Comparison of ENCODE assay signal across 19 mouse cellular contexts in the genomic region with DNA sequence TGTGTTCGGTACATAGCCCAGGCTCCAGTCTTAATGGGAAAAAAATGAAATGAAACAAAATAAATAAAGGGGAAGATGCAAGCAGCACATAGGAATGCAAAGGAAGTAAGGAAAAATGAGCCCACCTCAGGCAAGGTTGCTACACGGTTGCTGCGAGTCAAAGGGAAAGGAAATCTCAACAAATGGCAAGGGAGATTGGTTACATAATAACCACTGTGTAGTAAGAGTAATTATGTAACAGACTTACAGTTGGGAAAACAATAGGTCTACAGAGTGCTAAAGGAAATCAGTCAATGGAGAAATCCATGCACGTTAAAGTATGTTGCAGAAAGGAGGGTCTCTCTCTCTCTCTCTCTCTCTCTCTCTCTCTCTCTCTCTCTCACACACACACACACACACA. TPM values are rescaled to one million over a fixed set of nuclear protein-coding genes. Genes with fewer than 3 reads are reported as not detected.
DNase-seq lines count a peak whose midpoint lies in the region; ATAC-seq lines count a peak whose summit lies in the region.
"Had no signal": no experiment of that assay in that cellular context is flagged by ENCODE, and none has a peak within 500 bp of the region (broad histone marks: within the 10 kb centered on the region; RNA-seq: fewer than 3 reads in every experiment).

No protein-coding gene starts in this region.

- DNase-seq in layer of hippocampus, adult 18-20 months (ENCODE audit: low spot score in 2 of 2): peak; percentile 0 to 42
- no peak for DNase-seq in layer of hippocampus, adult 11-12 months (ENCODE audit: low spot score)
- DNase-seq in lung, postnatal 36 days: peak; percentile 29
- DNase-seq in lung, postnatal 4 days: no peak
- peak; percentile 81 for DNase-seq in gonadal fat pad, adult 2 months (ENCODE audit: low read depth)
- no peak for DNase-seq in gastrocnemius, adult 18-20 months (ENCODE audit: low spot score)
- DNase-seq: adrenal gland, adult 8-10 months; B cell, adult 2 months; cerebellum, adult 9-10 months; heart, adult 2 months; kidney, postnatal 10 days; right cerebral cortex, adult 18-20 months; right cerebral cortex, postnatal 4 days; thymus, postnatal 25 days had no signal

- ATAC-seq in CD4-positive, CD25-positive, alpha-beta regulatory T cell, adult 4 months: no peak
- ATAC-seq: forebrain, embryonic 14.5 days; intestine, postnatal 0 days had no signal

RNA-seq across cellular contexts. Expression of a gene that starts 55.3 kb away (rescaled TPM):
- total RNA-seq in layer of hippocampus, adult 18-20 months (2021): 10 to 100 TPM; 12.8 to 13.1 TPM
- polyA plus RNA-seq in gonadal fat pad, adult 2 months (2012; rRNA removed): 1.9 and 2.4 TPM in 2 replicates
- total RNA-seq in gastrocnemius, adult 18-20 months (2021): not detected
- polyA plus RNA-seq in CD4-positive, CD25-positive, alpha-beta regulatory T cell, adult 4 months (2017; shearing (Covaris generic)): 1 to 10 TPM in 1 of 2 experiments, not detected in 1; 1.0 TPM
- total RNA-seq: gastrocnemius, adult 8-10 months; MEL had no signal

Comparison
In these comparisons a context has a peak if more than half of its experiments do, and no peak if none do; other contexts are left out.
1. DNase-seq: peak in layer of hippocampus, adult 18-20 months (2 of 2), lung, postnatal 36 days (single experiment) and gonadal fat pad, adult 2 months (single experiment); none in layer of hippocampus, adult 11-12 months (single experiment), lung, postnatal 4 days (0 of 2) and gastrocnemius, adult 18-20 months (single experiment).
2. RNA of a gene that starts 55.3 kb away (total RNA-seq): 12.8 to 13.1 TPM in layer of hippocampus, adult 18-20 months; not detected in gastrocnemius, adult 18-20 months; every median in the first group is over 10 times any median in the second.